In the genomic region with DNA sequence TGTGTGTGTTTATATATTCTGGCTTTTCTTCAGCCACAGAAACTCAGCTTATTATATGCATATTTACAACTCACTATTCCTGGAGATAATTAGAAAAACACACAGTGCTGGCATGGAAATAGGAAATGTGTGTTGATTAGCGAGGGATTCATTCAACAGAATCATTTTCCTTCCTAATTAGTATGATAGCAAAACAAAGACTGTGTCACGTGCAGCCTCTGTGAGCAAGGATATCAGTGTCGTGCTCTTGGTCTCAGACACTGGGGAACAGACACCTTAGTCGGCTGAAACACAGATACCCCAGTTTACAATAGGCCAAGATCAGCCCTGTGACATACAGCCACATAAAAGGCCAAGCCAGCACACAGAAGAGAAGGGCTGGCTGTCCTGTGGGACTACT, we compare ENCODE assay signal across 19 mouse cellular contexts.
DNase-seq lines count a peak whose midpoint lies in the region; ATAC-seq and TF ChIP-seq lines count a peak whose summit lies in the region.
"Had no signal": no experiment of that assay in that cellular context is flagged by ENCODE, and none has a peak within 500 bp of the region (broad histone marks: within the 10 kb centered on the region; RNA-seq: fewer than 3 reads in every experiment).

No protein-coding gene starts in this region.

- H3K9ac ChIP-seq in embryonic facial prominence, embryonic 14.5 days (ENCODE audit: low read depth, low read length) = no peak overlapping the region
- H3K9ac ChIP-seq in heart, postnatal 0 days (replicated peaks; ENCODE audit: low read depth, low read length) = no peak overlapping the region
- H3K9ac ChIP-seq in forebrain, embryonic 14.5 days (ENCODE audit: low read length) = no peak overlapping the region
- H3K9ac ChIP-seq in midbrain, embryonic 16.5 days (ENCODE audit: low read depth, low read length) = no peak overlapping the region
- H3K9ac ChIP-seq: midbrain, embryonic 12.5 days; neural tube, embryonic 12.5 days; stomach, embryonic 15.5 days had no signal

- ATAC-seq in embryonic facial prominence, embryonic 14.5 days (ENCODE audit: low read depth) = 0 out of 2 replicates have a peak, but pooled peaks have one; percentile 37
- 0 out of 2 replicates have a peak, but pooled peaks have one; percentile 47 for ATAC-seq in heart, postnatal 0 days (ENCODE audit: insufficient read depth, low read depth)
- peak; percentile 62 for ATAC-seq in forebrain, embryonic 14.5 days
- peak; percentile 40; the same call in 1 of the 2 replicates for ATAC-seq in midbrain, embryonic 16.5 days
- ATAC-seq: intestine, embryonic 16.5 days had no signal

- H3K27ac ChIP-seq in embryonic facial prominence, embryonic 14.5 days (replicated peaks; ENCODE audit: low read depth, low read length) = no peak overlapping the region
- H3K27ac ChIP-seq in embryonic facial prominence, embryonic 10.5 days (replicated peaks) = no peak overlapping the region
- no peak overlapping the region for H3K27ac ChIP-seq in heart, postnatal 0 days (ENCODE audit: low read depth)
- H3K27ac ChIP-seq in forebrain, embryonic 14.5 days (ENCODE audit: low read depth, low read length) = no peak overlapping the region
- peak overlapping the region; percentile 55 for H3K27ac ChIP-seq in midbrain, embryonic 16.5 days (ENCODE audit: low read length)
- H3K27ac ChIP-seq: midbrain, embryonic 12.5 days; neural tube, embryonic 12.5 days; stomach, embryonic 15.5 days had no signal

- H3K9me3 ChIP-seq in embryonic facial prominence, embryonic 14.5 days (ENCODE audit: control insufficient read depth, low read length) = no peaks in the 10 kb centered on the region
- H3K9me3 ChIP-seq in embryonic facial prominence, embryonic 10.5 days = no peaks in the 10 kb centered on the region
- no peaks in the 10 kb centered on the region for H3K9me3 ChIP-seq in heart, postnatal 0 days (replicated peaks; ENCODE audit: control insufficient read depth, low read length)
- H3K9me3 ChIP-seq in forebrain, embryonic 14.5 days (replicated peaks; ENCODE audit: control insufficient read depth, low read length) = no peaks in the 10 kb centered on the region
- no peaks in the 10 kb centered on the region for H3K9me3 ChIP-seq in midbrain, embryonic 16.5 days (replicated peaks; ENCODE audit: control insufficient read depth, low read length, poor library complexity, severe bottlenecking)
- H3K9me3 ChIP-seq: midbrain, embryonic 12.5 days; neural tube, embryonic 12.5 days; stomach, embryonic 15.5 days had no signal

- H3K27me3 ChIP-seq in embryonic facial prominence, embryonic 14.5 days (replicated peaks; ENCODE audit: control insufficient read depth, insufficient read depth, low read length) = no peaks in the 10 kb centered on the region
- no peaks in the 10 kb centered on the region for H3K27me3 ChIP-seq in embryonic facial prominence, embryonic 10.5 days (replicated peaks; ENCODE audit: low read depth, poor library complexity, severe bottlenecking)
- H3K27me3 ChIP-seq in heart, postnatal 0 days (ENCODE audit: control insufficient read depth, insufficient read depth, low read length) = no peaks in the 10 kb centered on the region
- H3K27me3 ChIP-seq in forebrain, embryonic 14.5 days (replicated peaks; ENCODE audit: control insufficient read depth, insufficient read depth, low read length) = no peaks in the 10 kb centered on the region
- H3K27me3 ChIP-seq in midbrain, embryonic 16.5 days (ENCODE audit: control insufficient read depth, insufficient read depth, low read depth, low read length) = no peaks in the 10 kb centered on the region
- H3K27me3 ChIP-seq: midbrain, embryonic 12.5 days; neural tube, embryonic 12.5 days; stomach, embryonic 15.5 days had no signal

- WGBS in embryonic facial prominence, embryonic 14.5 days = 49% methylated on average over 4 of the region's 4 CpGs
- 64% methylated on average over 4 of the region's 4 CpGs for WGBS in embryonic facial prominence, embryonic 10.5 days
- 41% methylated on average over 4 of the region's 4 CpGs for WGBS in heart, postnatal 0 days
- WGBS in forebrain, embryonic 14.5 days = 15% methylated on average over 4 of the region's 4 CpGs
- WGBS in midbrain, embryonic 16.5 days = 39% methylated on average over 4 of the region's 4 CpGs

- no peak overlapping the region for H3K4me2 ChIP-seq in embryonic facial prominence, embryonic 14.5 days (ENCODE audit: low read depth, low read length)
- H3K4me2 ChIP-seq in heart, postnatal 0 days (ENCODE audit: low read depth, low read length) = no peak overlapping the region
- no peak overlapping the region for H3K4me2 ChIP-seq in forebrain, embryonic 14.5 days (ENCODE audit: low read length)
- no peak overlapping the region for H3K4me2 ChIP-seq in midbrain, embryonic 16.5 days (ENCODE audit: low read length)
- H3K4me2 ChIP-seq: midbrain, embryonic 12.5 days; neural tube, embryonic 12.5 days; stomach, embryonic 15.5 days had no signal

- TF ChIP-seq EP300 in heart, postnatal 0 days (IDR thresholded peaks at IDR 0.05; ENCODE audit: low read depth) = 0 out of 2 replicates have a peak, but pooled peaks have one; percentile 30

- no peak for TF ChIP-seq CTCF in heart, postnatal 0 days (IDR thresholded peaks at IDR 0.05; ENCODE audit: low read depth)

- no peaks in the 10 kb centered on the region for H3K4me1 ChIP-seq in embryonic facial prominence, embryonic 14.5 days (ENCODE audit: control insufficient read depth, insufficient read depth, low read length)
- H3K4me1 ChIP-seq in embryonic facial prominence, embryonic 10.5 days = peaks cover 7% of the 10 kb centered on the region
- no peaks in the 10 kb centered on the region for H3K4me1 ChIP-seq in heart, postnatal 0 days (ENCODE audit: control insufficient read depth, insufficient read depth)
- H3K4me1 ChIP-seq in forebrain, embryonic 14.5 days (ENCODE audit: control insufficient read depth, insufficient read depth, low read length) = no peaks in the 10 kb centered on the region
- peaks cover 6% of the 10 kb centered on the region for H3K4me1 ChIP-seq in midbrain, embryonic 16.5 days (ENCODE audit: control insufficient read depth, insufficient read depth, low read length)
- H3K4me1 ChIP-seq: neural tube, embryonic 12.5 days; stomach, embryonic 15.5 days had no signal

- DNase-seq in embryonic facial prominence, embryonic 14.5 days (ENCODE audit: low spot score) = no peak
- no peak for DNase-seq in embryonic facial prominence, embryonic 10.5 days (ENCODE audit: low spot score)
- no peak for DNase-seq in heart, postnatal 0 days (ENCODE audit: low spot score)
- no peak for DNase-seq in heart, postnatal 4 days
- peak; percentile 47 for DNase-seq in forebrain, embryonic 14.5 days (ENCODE audit: low spot score)
- DNase-seq in spleen, postnatal 36 days (ENCODE audit: low spot score in 2 of 2) = no peak
- DNase-seq in lung, postnatal 25 days (ENCODE audit: low spot score) = no peak
- DNase-seq: adrenal gland, postnatal 10 days; cerebellum, adult 9-11 months; kidney, postnatal 14 days; layer of hippocampus, adult 9-11 months; lung, postnatal 14 days; thymus, postnatal 25 days had no signal

- no peak overlapping the region for H3K4me3 ChIP-seq in embryonic facial prominence, embryonic 14.5 days (ENCODE audit: low read depth, low read length)
- H3K4me3 ChIP-seq in embryonic facial prominence, embryonic 10.5 days = no peak overlapping the region
- no peak overlapping the region for H3K4me3 ChIP-seq in heart, postnatal 0 days (ENCODE audit: low read depth, low read length)
- H3K4me3 ChIP-seq in forebrain, embryonic 14.5 days (ENCODE audit: low read depth, low read length) = no peak overlapping the region
- H3K4me3 ChIP-seq in midbrain, embryonic 16.5 days (ENCODE audit: low read depth, low read length) = no peak overlapping the region
- H3K4me3 ChIP-seq: erythroblast, embryonic 14.5 days; midbrain, embryonic 12.5 days; neural tube, embryonic 12.5 days; stomach, embryonic 15.5 days had no signal

- H3K36me3 ChIP-seq in embryonic facial prominence, embryonic 14.5 days (ENCODE audit: control insufficient read depth, insufficient read depth, low read length) = no peaks in the 10 kb centered on the region
- H3K36me3 ChIP-seq in embryonic facial prominence, embryonic 10.5 days (replicated peaks) = no peaks in the 10 kb centered on the region
- H3K36me3 ChIP-seq in heart, postnatal 0 days (replicated peaks; ENCODE audit: control insufficient read depth, insufficient read depth, low read length) = no peaks in the 10 kb centered on the region
- no peaks in the 10 kb centered on the region for H3K36me3 ChIP-seq in forebrain, embryonic 14.5 days (ENCODE audit: control insufficient read depth, insufficient read depth, low read length)
- no peaks in the 10 kb centered on the region for H3K36me3 ChIP-seq in midbrain, embryonic 16.5 days (ENCODE audit: control insufficient read depth, insufficient read depth, low read length)
- H3K36me3 ChIP-seq: midbrain, embryonic 12.5 days; neural tube, embryonic 12.5 days; stomach, embryonic 15.5 days had no signal
